Mouse (Mus musculus): ENCODE results near the gene Poldip2. TPM values are rescaled to one million over a fixed set of nuclear protein-coding genes. Genes with fewer than 3 reads are reported as not detected.

Gene Poldip2
- total RNA-seq, 2 experiments from 2014 or later = 150 to 158 TPM

DNA sequence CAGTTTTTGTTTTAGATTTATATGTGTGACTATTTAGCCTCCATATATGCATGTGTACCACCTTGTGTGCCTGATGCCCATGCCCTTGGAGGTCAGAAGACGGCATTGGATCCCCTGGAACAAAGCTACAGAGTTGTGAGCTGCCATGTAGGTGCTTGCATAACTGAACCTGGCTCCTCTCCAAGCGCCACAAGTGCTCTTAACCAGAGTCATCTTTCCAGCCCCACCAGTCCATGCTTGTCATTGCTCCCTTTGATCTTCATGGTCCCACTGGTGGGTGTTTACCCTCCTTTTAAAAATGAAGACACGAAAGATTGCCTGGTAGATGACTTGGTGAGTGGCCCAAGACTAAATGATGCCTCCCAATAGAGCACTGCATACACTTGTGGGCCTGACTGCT, 28.4 kb downstream of the Poldip2 start:
- no peak for DNase-seq

DNA sequence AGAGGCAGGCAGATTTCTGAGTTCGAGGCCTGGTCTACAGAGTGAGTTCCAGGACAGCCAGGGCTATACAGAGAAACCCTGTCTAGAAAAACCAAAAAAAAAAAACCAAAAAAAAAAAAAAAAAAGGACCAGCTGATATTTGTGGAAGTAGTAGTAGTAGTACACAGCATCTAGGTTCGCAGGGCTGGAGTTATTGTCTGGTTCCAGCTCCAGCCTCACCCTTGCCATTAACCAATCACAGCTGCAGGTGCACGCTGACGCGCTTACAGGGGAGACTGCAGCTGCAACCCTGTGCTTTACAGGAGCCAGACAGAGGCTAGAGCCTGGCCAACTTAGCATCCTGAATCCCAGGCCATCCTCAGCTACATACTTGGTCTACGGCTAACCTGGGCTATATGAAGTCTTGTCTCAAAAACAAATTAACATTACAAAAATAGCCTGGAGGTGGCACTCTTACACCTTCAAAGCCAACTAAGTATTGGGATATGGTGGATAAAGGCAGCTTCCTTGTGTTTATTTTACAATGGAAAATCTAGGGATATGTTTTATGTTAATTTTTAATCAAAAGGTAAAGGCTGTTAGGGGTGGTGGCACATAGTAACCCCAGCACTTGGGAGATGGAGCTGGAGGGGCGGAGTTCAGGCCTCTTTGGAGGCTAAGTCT, 32.6 kb downstream of the Poldip2 start:
- no peak for DNase-seq

DNA sequence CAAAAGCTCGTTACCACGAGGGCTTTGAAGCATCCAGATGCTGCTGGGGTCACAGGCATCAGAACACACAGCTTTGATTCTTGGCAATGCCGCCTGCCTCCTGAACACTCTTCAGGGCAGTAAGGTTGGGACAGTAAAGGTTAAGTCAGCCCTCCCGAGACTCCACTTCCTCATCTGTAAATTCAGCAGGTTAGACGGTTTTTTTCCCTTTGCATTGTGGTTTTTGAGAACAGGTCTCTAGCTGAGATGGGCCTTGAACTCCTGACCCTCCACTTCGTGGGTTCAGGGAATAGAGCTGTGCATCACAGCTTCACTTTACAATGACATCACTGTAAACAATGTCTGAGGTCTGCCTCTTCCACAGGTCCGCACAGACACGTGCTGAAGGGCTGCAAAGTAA, 33.2 kb downstream of the Poldip2 start:
- DNase-seq = no peak

DNA sequence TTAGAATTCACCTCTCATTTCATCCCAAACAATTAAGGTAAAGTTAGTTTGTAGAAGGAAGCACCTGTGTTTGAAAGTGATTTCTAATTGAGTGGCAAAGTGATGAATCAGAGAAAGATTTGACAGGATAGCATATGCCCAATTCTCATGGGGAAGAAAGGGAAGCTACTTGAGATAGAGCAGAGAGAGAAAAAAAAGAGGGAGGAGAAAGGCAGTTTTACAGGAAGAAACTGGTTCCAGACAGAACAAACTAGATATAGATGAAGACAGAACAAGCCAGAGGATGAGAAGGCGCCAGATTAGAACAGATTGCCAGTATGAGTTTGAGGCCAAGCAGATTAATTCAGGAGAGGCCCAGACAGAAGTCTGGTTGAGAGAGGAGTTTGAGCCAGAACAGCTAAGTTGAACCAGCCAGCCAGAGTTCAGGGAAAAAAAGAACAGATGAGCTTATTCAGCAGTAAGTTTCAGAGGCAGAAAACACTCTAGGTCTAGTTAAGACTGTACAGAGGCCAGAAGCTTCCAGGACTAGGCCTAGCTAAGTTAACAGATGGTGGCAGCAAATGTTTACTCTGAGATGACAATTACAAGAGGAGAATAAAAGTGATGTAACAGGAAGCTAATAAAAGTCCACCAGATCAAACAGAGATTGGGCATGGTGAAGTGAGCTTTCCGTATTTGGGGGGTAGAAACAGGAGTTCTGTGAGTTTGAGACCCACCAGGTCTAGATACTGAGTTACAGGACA, 35.9 kb downstream of the Poldip2 start:
- no peak for DNase-seq

DNA sequence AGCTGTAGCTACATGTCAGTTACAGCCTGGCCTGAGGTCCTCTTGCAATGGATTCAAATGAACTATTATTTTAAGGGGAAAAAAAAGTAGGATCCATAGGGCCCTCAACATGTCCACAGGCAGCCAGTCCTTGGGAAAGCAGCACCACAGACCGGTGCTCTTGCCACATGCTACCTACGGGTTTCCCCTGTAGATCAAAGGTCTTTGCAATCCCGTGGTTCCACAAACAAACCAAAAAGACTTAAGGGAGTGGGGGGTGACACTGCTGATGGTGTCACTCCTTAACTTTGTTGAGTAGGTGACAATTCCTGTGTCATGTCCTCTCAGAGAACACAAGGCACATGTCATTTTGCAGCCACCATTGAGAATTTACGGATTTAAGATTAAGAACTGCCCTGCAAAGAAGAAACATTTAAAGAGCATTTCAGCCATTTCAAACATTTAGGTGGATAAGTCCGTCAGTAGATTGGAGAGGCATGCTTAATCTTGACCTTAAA, 37.5 kb downstream of the Poldip2 start:
- no peak for DNase-seq

DNA sequence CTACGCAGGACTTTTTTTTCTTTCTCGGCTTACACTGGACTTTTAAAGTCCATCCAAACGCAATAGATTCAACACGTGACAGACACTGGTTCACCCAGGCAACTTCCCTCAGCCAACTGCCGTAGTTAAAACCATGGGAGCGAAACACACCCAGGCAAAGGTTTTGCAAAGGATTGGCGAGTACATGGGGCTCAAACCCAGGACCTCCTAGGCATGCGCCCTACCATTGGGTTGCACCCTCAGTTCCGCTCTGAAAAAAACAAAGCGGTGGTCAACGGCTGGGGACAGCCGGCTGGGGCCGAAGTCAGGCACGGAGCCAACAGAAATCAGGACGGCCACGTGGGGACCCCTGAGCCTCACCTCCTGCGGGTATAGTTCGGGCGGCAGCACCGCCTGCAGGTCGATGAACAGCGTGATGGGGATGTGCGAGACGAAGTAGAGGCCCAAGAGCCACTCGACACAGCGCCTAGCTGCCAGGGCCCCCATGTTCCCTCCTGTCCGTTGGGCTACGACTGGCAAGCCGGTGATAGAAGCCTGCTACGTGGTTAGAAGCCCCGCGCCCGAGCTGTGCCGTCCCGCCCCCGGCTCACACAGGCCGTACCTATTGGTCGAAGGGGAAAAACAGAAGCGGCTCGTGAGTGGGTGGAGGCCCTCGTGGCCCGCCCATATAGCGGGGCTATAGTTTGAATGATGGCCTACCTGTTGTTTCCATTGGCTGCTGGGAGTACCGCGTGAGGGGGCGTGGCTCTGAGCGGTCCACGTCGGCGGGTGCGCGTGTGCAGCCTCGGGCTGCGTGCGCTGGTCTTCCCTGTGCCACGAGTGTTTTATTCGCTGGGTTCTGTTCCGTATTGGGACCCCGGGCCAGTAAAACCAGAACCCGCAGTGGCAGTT, 38.4 kb downstream of the Poldip2 start, which contains the start of gene Tmem97:
Gene Tmem97 (minus strand): TSS at position 610 of the 891 bp plus-strand sequence.
- DNase-seq = peak; percentile 95 to 97

DNA sequence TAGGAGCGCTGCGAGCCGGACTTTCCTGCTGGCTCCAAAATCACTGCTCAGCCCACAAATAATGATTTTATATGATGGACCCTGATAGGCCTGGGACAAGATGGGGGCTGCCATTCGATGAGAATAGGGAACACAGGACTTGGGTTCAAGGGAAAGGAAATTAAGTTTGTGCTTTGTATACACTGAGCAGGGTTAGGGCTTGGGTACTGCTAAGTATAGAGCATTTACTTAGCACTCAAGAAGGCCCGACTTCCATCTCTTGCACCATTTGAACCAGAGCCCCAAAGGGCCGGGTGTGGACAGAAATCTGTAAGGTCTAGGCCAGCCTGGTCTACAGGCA, 39.0 kb downstream of the Poldip2 start:
- DNase-seq = no peak

DNA sequence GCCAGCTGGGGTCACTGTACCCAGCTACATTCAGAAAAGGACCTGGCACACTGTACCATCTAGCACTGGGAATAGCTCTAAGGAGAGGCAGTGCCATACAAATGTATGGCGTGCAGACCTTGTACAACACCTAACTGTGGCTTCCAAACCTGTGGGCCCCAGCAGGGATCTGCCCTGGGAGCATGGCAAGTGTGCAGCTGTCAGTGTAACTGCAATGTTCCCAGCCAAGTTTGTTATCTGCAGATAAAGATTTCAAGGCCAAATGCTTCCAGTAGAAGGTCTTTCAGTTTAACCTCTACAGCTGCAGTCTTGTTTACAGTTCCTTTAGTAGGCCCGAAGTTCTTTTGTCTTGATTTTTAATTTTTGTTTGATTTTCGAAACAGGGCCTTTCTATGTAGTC, 43.6 kb downstream of the Poldip2 start:
- peak in 1 of 2 experiments; percentile 14 for DNase-seq

DNA sequence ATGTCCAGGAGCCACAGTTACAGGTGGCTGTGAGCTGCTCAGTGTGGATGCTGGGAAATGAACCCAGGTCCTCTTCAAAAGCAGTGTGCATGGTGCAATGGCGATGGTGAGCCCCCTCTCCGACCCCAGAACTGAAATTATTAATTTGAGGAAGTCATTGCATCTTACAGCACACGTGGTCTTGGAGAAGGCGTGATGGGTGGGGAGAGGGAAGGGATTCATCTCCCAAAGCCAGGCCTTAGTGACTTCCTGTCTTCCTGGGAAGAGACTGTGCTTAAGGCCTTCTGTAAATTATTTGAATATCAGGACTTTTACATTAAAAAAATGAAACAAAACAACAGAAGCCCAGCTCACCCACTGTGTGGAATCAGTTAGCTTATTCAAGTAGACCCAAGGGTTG, 44.1 kb downstream of the Poldip2 start:
- no peak for DNase-seq

DNA sequence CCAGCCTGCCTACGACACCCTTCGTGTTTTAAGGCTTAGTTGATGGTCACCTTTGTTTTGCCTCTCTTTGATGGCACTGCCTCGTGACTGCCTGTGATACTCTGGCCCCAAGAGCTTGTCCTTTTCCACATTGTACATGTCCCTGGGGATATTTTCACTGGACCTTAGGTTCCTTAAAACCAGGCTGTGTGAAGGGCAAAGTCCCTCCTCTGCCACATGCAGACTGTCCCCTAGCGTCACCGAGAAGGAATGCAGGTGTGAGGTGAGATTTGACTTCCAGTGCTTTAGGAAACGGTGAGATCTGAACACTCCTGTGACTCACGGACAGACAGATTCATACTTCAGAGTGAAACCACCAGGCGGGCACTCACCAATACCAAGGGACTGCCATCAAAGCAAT, 45.2 kb downstream of the Poldip2 start:
- no peak for DNase-seq

DNA sequence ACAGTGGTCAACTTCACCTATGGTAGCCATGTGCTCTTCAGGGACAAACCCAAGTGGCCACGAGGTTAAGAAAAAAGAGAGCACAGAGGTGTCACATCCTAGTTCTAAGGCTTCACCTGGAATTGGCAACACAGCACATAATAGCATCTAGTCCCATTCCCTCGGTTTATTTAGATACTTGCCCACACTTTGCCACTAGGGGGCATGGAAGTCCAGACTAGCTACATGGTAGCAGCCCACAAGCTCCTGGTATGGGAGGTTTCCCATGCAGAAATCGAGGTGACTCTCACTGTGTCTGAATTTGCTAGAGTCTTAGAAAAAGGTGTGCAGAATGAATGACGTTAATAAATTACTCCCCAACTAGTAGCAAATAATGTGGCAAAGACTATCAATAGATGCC, 48.5 kb downstream of the Poldip2 start:
- DNase-seq = peak; percentile 80 to 81

DNA sequence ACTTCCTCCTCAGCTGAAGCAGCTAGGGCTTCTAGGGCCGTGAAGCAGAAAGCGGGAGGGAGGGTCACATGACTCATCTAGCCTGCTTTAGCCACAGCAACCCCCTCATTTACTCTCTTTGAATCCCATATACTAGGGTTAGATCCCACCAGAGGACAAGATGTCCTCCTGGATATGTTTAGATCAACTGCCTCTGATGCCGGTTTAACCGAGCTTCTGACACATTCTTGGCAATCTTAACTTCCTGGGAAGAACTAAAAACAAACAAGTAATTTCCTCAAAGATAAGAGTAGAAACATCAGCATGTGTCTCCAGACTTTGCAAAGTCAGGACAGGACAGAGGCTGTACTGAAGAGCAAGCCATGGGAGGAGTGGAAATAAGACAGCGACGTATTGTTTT, 54.8 kb downstream of the Poldip2 start:
- DNase-seq = peak; percentile 65 to 81

DNA sequence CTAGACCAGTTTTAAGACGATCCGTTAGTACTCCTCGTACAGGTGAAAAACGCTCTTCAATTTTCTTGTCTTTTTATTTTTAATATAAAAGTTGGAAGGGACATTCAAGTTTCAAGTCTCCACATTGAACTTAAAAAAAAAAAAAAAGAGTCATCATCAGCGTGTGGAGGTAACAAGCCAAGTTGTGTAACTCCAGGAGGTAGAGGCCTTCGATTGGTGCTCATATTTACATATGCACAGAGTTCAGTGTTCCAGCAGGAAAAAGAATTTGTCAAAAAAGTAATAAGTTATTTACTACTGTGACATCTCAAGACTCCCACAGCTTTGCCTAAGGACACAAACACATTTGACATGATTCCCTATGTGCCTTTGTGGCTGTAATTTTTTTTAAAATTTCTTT, 55.6 kb downstream of the Poldip2 start:
- no peak for DNase-seq

DNA sequence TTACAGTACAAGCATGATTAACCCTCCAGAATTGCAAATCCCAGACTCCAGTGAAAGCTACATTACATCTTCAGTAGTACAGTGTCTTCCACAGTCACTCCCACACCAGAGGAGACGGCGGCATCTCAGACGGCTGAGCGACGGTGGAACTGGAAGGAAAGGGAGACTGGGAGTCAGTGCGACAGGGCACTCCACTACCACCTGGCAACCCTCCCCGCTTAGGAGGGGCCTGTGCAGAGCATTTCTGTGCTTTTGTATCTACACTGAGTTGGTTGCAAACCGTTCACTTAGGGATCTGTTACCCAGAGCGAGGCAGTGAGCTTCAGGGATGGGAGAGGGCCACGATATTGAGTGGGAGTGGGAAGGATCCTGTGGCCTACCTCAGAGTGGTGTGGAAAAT, 56.8 kb downstream of the Poldip2 start:
- no peak for DNase-seq

DNA sequence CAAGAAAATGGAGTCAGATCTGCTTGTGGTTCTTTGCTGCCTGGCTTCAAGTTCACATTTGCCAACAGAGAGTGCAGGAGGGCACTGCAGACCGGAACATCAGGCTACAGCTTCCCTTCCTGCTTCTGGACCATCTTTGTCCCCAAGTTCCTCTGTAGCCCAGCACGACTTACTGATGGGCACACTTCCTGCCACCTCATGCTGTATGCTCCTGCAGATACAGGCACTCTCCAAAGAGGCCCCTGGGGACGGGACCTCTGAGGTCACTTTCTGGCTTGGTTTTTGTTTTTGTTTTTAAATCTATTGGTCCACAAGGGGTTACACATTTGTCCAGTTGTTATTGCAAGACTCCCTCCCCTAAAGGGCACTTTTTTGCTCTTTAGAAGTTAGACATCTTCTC, 57.8 kb downstream of the Poldip2 start:
- DNase-seq = no peak

DNA sequence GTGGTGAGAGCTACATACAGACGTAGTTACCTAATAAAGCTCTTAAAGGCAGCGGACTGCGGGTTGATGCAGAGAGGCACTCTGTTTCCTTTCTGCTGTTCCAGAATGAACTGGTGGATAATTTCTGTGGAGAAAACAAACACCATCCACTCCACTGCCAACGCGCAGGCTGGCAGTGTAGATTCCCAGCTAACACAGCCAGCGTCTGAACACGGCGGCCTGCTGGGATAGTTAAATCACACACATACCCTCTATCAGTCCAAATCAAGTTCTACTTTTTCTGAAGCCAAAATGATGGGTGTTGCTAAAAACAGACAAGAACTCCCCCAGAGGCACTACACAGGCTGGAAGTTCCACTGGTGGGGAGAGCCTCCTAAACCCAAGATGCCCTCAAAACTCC, 59.4 kb downstream of the Poldip2 start:
- no peak for DNase-seq

DNA sequence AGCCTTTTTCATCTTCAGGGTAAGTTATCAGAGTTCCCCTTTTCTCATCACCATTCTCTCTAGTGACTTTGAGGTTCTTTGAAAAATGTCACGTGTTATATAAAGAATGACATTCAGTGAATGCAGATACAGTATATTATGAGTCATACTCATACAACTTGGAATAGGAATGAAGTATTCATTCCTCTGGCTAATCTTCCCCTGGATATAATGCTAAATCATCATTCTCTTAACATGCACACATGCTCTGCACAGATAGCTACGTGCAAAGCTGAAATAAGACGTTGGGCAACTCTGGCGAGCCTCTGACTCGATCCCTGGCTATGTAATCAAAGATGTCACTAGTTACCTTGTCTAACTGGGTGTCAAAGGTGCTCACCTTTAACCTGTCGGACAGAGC, 59.9 kb downstream of the Poldip2 start:
- DNase-seq = no peak

Other genes starting within 250 kb of the Poldip2 start
- under 1 TPM; 0.37 to 0.49 TPM for gene BC030499, start 221.4 kb upstream of the Poldip2 start, total RNA-seq (2021)
- under 1 TPM; 0.28 to 0.35 TPM for gene Spag5, start 210.7 kb upstream of the Poldip2 start, total RNA-seq (2021)
- 1 to 10 TPM in 1 of 2 experiments, under 1 TPM in 1; 0.97 to 1.2 TPM for gene Aldoc, start 189.2 kb upstream of the Poldip2 start, total RNA-seq (2021)
- 10 to 100 TPM; 24.6 to 26.7 TPM for gene Pigs, start 183.8 kb upstream of the Poldip2 start, total RNA-seq (2021)
- gene Unc119, start 168.7 kb upstream of the Poldip2 start, total RNA-seq (2021) = 1 to 10 TPM; 5.2 to 5.8 TPM
- gene Foxn1, start 125.6 kb upstream of the Poldip2 start, total RNA-seq (2021) = not detected
- not detected for gene Slc13a2, start 90.0 kb upstream of the Poldip2 start, total RNA-seq (2021)
- gene Slc46a1, start 46.5 kb upstream of the Poldip2 start, total RNA-seq (2021) = 1 to 10 TPM; 2.5 to 2.7 TPM
- under 1 TPM; 0.45 to 0.59 TPM for gene Sarm1, start 14.4 kb upstream of the Poldip2 start, total RNA-seq (2021)
- 10 to 100 TPM; 15.2 to 18.5 TPM for gene Vtn, start 13.1 kb upstream of the Poldip2 start, total RNA-seq (2021)
- gene Sebox, start 8.7 kb upstream of the Poldip2 start, total RNA-seq (2021) = not detected
- gene Tmem199, start within 50 bp of the Poldip2 start, total RNA-seq (2021) = 10 to 100 TPM; 10.4 to 12.2 TPM
- gene Tnfaip1, start 24.1 kb downstream of the Poldip2 start, total RNA-seq (2021) = 10 to 100 TPM; 37.6 to 43.3 TPM
- 10 to 100 TPM; 31.9 to 32.6 TPM for gene Ift20, start 24.2 kb downstream of the Poldip2 start, total RNA-seq (2021)
- 1 to 10 TPM; 4.2 to 6.1 TPM for gene Tmem97, start 38.6 kb downstream of the Poldip2 start, total RNA-seq (2021)
- gene Nlk, start 185.2 kb downstream of the Poldip2 start, total RNA-seq (2021) = 10 to 100 TPM; 13.1 to 13.2 TPM
- 10 to 100 TPM; 21.0 to 23.5 TPM for gene Ccnq, start 239.5 kb downstream of the Poldip2 start, total RNA-seq (2021)